Mouse (Mus musculus) spleen, adult 2 months (tissue): ENCODE results near the gene Gadd45b.

ENCODE experiments used
- CTCF ChIP-seq: fragments of 200-500 bp; IDR thresholded peaks from 2 replicates; pipeline ENCODE4 v1.5.1; 2011; ENCODE audit warnings: mild to moderate bottlenecking, inconsistent platforms; ENCODE audit not compliant: insufficient read depth, insufficient read length, insufficient replicate concordance; ENCODE audit errors: extremely low read depth
- POLR2A ChIP-seq: fragments of 200-500 bp; IDR thresholded peaks from 2 replicates; pipeline ENCODE4 v1.6.1; 2011; ENCODE audit warnings: low read depth, low read length, inconsistent platforms

- TF ChIP-seq POLR2A (no peak), CTCF (no peak)
Measured at GRCm38 (mm10) chr10:80957791-80958190, 27.9 kb downstream of the Gadd45b start.
